Mouse (Mus musculus): ENCODE measurements around the gene Tmem151b.
A peak's percentile ranks its signal among the peaks of the same experiment; 100 is the strongest.

The Tmem151b gene

DNA sequence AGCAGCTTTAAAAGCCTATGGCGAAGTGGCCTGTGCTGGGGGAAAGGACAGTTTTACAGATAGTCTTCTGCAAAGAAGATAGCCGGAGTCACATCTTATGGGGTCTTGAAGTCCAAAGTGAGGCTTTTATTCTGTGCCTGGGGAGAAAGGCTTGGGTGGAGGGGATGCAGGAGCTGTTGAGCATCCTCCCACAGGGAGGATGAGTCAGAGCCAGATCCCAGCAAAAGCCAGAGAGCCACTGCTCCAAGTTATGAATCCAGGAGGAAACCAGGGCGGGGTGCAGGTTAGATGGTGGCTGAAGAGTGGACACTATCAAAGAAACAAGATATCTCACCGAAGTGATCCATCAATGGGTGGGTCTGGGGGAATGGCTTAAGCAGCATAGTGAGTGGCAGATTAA lies 37.7 kb downstream of the Tmem151b start:
- no peak for DNase-seq (ENCODE audit: low spot score in 2 of 2)

- DNase-seq (ENCODE audit: low spot score in 2 of 2) = no peak
Measured at GRCm38 (mm10) chr17:45510871-45511270, 38.6 kb downstream of the Tmem151b start.

GRCm38 (mm10) chr17:45506700-45507189 lies 42.7 kb downstream of the Tmem151b start, which contains the start of gene Aars2:
TSS of gene Aars2 (plus strand) at chr17:45506841.
- peak; percentile 94 to 97 for DNase-seq (ENCODE audit: low spot score in 2 of 2)

DNA sequence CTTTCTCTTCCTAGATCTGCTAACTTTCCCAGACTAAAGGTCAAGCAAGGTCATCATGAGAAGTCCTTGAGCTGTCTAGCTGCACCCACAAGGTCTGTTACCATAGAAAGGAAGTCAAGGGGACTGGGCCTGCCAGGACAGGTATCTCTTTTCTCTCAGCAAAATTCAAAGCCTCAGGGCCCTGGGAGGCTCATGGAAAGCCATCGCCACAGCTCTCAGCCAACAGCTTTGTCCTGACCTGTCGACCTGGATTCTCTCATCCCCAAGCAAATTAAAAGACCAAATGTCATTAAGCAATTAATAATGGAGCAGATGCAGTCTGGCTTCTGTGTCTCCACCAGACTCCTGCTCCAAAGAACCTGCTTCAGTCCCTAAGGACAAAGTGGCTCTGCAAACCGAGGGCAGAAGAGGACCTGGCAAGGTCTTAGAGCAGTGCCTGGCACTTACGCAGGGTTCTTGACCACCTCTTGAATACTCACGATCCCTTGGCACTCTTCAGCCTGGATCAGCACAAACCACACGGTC lies 43.5 kb downstream of the Tmem151b start:
- no peak for DNase-seq (ENCODE audit: low spot score in 2 of 2)

GRCm38 (mm10) chr17:45503301-45503973 lies 46.0 kb downstream of the Tmem151b start:
- no peak for DNase-seq (ENCODE audit: low spot score in 2 of 2)

GRCm38 (mm10) chr17:45502324-45502723 lies 47.2 kb downstream of the Tmem151b start:
- no peak for DNase-seq (ENCODE audit: low spot score in 2 of 2)

GRCm38 (mm10) chr17:45500981-45501380 lies 48.5 kb downstream of the Tmem151b start:
- no peak for DNase-seq (ENCODE audit: low spot score in 2 of 2)

GRCm38 (mm10) chr17:45499516-45499915 lies 50.0 kb downstream of the Tmem151b start:
- no peak for DNase-seq (ENCODE audit: low spot score in 2 of 2)

DNA sequence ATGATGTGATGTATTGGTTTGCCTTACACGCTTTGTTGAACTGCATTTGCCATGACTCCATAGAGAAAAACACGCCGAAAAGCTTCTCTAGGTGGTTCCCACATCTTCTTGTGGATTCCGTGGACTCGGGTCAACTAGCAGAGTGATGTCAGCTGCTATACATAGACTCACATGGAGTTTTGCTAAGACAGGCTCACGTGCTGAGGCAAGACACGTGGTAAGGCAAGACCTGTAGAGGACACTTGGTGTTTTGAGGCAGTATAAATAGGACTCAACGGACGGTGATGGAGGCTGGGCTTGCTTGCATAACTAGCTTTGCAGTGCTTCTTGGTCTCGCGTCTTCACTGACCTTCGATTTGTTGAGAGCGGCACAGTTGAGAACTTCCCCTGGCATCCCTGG lies 51.1 kb downstream of the Tmem151b start:
- no peak for DNase-seq (ENCODE audit: low spot score in 2 of 2)

GRCm38 (mm10) chr17:45495398-45495797 lies 54.1 kb downstream of the Tmem151b start:
- DNase-seq (ENCODE audit: low spot score in 2 of 2) = no peak
